Mouse (Mus musculus): ENCODE measurements at regions not wholly inside any gene's neighbourhood (a gene's known extent, or its start where the extent isn't known, plus 50 kb on each side); places are given as distances from the start of the nearest gene placed in this dataset.
A peak's percentile ranks its signal among the peaks of the same experiment; 100 is the strongest.

DNA sequence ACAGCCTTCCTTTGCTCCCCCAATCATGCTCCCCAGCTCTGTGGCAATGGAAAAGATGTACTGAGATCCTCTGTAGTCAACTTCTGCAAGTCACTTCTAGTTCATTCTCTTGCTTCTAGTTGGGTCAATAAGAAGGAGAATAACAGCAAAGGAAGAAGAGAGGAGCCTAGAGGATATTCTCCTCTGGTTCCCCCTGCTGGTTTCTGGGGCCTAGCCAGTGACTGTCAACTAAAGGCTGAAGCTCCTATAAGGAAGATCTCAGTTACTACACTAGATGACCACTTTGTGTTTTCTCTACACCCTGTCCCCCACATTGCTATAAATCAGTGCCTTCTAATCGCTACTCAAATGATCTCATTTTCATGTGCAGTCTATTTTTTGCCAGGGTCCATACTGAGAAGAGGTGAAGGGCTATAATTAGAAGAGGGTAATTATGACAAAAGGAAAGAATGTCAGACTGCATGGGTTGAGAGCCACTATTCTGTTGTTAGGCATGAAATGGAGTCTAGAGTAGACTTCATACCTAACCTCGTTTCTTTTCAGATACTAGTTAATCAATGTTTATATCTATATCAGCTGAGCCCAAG is 166.6 kb upstream of the Ttc14 start:
- TF ChIP-seq EP300 (IDR thresholded peaks at IDR 0.05) (no peak), CTCF (IDR thresholded peaks at IDR 0.05) (peak; percentile 21; the same call in 1 of the 2 replicates)
- Histone ChIP-seq H3K4me2 (replicated peaks; ENCODE audit: low read depth, low read length) (no peak overlapping the region), H3K4me3 (ENCODE audit: low read depth, low read length) (no peak overlapping the region), H3K9ac (replicated peaks; ENCODE audit: low read depth) (no peak overlapping the region), H3K4me1 (ENCODE audit: insufficient read depth, low read depth, low read length) (no peaks in the 10 kb centered on the region), H3K9me3 (ENCODE audit: low read length) (no peaks in the 10 kb centered on the region), H3K36me3 (ENCODE audit: insufficient read depth, low read length) (no peaks in the 10 kb centered on the region), H3K27ac (ENCODE audit: low read length) (no peak overlapping the region), H3K27me3 (replicated peaks; ENCODE audit: insufficient read depth, low read length) (no peaks in the 10 kb centered on the region)
- ATAC-seq (no peak), DNase-seq (ENCODE audit: low spot score) (no peak)
- WGBS = 53% methylated on average over 2 of the region's 2 CpGs

DNA sequence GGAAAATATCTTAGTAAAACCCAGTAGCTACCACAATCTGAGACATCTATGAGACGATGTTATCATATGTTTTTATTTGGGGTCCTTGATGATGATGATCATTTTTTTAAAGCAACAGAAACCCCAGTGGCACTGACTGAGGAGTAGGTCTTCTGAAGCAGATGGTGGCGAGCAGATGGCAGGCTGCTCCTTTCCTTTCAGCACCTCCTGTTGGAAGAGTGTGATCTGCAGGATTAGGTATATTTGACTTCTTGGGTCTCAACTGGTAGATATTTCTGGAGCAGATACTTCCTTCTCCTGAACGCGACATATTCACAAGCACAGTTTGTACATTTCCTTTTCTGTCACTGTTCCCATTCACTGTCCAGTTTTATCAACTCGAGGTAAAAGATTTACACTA is 141.0 kb upstream of the Ttc14 start:
- no peaks in the 10 kb centered on the region for H3K9me3 ChIP-seq (ENCODE audit: low read length)
- ATAC-seq = no peak
- H3K4me2 ChIP-seq (replicated peaks; ENCODE audit: low read depth, low read length) = no peak overlapping the region
- H3K36me3 ChIP-seq (ENCODE audit: insufficient read depth, low read length) = no peaks in the 10 kb centered on the region
- TF ChIP-seq CTCF (IDR thresholded peaks at IDR 0.05) (no peak), EP300 (IDR thresholded peaks at IDR 0.05) (no peak)
- no peak overlapping the region for H3K27ac ChIP-seq (ENCODE audit: low read length)
- H3K4me3 ChIP-seq (ENCODE audit: low read depth, low read length) = no peak overlapping the region
- H3K4me1 ChIP-seq (ENCODE audit: insufficient read depth, low read depth, low read length) = no peaks in the 10 kb centered on the region
- 67% methylated on average over 5 of the region's 5 CpGs for WGBS
- no peak for DNase-seq (ENCODE audit: low spot score)
- no peaks in the 10 kb centered on the region for H3K27me3 ChIP-seq (replicated peaks; ENCODE audit: insufficient read depth, low read length)
- H3K9ac ChIP-seq (replicated peaks; ENCODE audit: low read depth) = no peak overlapping the region
